Mouse (Mus musculus) common myeloid progenitor, adult 5-6 weeks (primary cell): Measurements from ENCODE around the gene Fbxl16. TPM values are rescaled to one million over a fixed set of nuclear protein-coding genes. Genes with fewer than 3 reads are reported as not detected.
A peak's percentile ranks its signal among the peaks of the same experiment; 100 is the strongest.

ENCODE experiments used
- ATAC-seq: replicated peaks from 2 replicates; pipeline ENCODE4 v1.8.0; 2016; ENCODE audit warnings: low read depth, mild to moderate bottlenecking, moderate TSS enrichment, inconsistent platforms; ENCODE audit not compliant: poor library complexity, severe bottlenecking
- total RNA-seq: library from RNA; stranded (forward); fragments of 200-1000, 187-1606 nt; gene quantifications from 2 replicates; pipeline ENCODE4 v1.2.3, GENCODE M21; 2017

Gene Fbxl16
- total RNA-seq, 1 experiment from 2014 or later = 0.18 TPM

- ATAC-seq = peak; percentile 89
Measured at GRCm38 (mm10) chr17:25868601-25869191, 59.8 kb downstream of the Fbxl16 start, which contains the start of gene Mcrip2. Gene Mcrip2, minus strand, starts transcription at chr17:25868764.

- no peak for ATAC-seq
Measured at GRCm38 (mm10) chr17:25869498-25869897, 60.6 kb downstream of the Fbxl16 start.

- no peak for ATAC-seq
Measured at GRCm38 (mm10) chr17:25869954-25870353, 61.1 kb downstream of the Fbxl16 start.

Other genes with a start within 250 kb of the Fbxl16 start
- 0.23 TPM in 1 of 2 replicates, not detected in the other for gene Sox8, start 238.4 kb upstream of the Fbxl16 start, total RNA-seq
- 9.0 and 11.7 TPM in 2 replicates for gene Lmf1, start 230.0 kb upstream of the Fbxl16 start, total RNA-seq
- gene Gng13, start 91.9 kb upstream of the Fbxl16 start, total RNA-seq = not detected in 2 replicates
- 17.0 and 28.5 TPM in 2 replicates for gene Chtf18, start 81.7 kb upstream of the Fbxl16 start, total RNA-seq
- gene Rpusd1, start 81.4 kb upstream of the Fbxl16 start, total RNA-seq = 3.0 and 3.9 TPM in 2 replicates
- gene Mslnl, start 73.0 kb upstream of the Fbxl16 start, total RNA-seq = not detected in 2 replicates
- not detected in 2 replicates for gene Msln, start 54.7 kb upstream of the Fbxl16 start, total RNA-seq
- gene Narfl, start 35.3 kb upstream of the Fbxl16 start, total RNA-seq = 8.7 and 32.7 TPM in 2 replicates
- 13.6 and 28.4 TPM in 2 replicates for gene Haghl, start 23.4 kb upstream of the Fbxl16 start, total RNA-seq
- gene Ccdc78, start 22.5 kb upstream of the Fbxl16 start, total RNA-seq = not detected in 2 replicates
- gene Fam173a, start 16.2 kb upstream of the Fbxl16 start, total RNA-seq = 47.9 and 51.1 TPM in 2 replicates
- 4.3 TPM in 1 of 2 replicates, not detected in the other for gene AC134908.4, start 13.4 kb upstream of the Fbxl16 start, total RNA-seq
- gene Metrn, start 11.9 kb upstream of the Fbxl16 start, total RNA-seq = 26.7 and 27.8 TPM in 2 replicates
- 10.2 and 21.0 TPM in 2 replicates for gene Wdr24, start 14.5 kb downstream of the Fbxl16 start, total RNA-seq
- 15.4 and 21.7 TPM in 2 replicates for gene Jmjd8, start 19.8 kb downstream of the Fbxl16 start, total RNA-seq
- 60.4 and 84.7 TPM in 2 replicates for gene Stub1, start 24.3 kb downstream of the Fbxl16 start, total RNA-seq
- 0.46 TPM in 1 of 2 replicates, not detected in the other for gene Rhbdl1, start 28.2 kb downstream of the Fbxl16 start, total RNA-seq
- gene Gm20683, start 32.7 kb downstream of the Fbxl16 start, total RNA-seq = not detected in 2 replicates
- gene Rhot2, start 35.8 kb downstream of the Fbxl16 start, total RNA-seq = 23.7 and 29.7 TPM in 2 replicates
- gene Wdr90, start 52.4 kb downstream of the Fbxl16 start, total RNA-seq = 18.6 and 23.8 TPM in 2 replicates
- 22.3 and 24.0 TPM in 2 replicates for gene Mcrip2, start 59.7 kb downstream of the Fbxl16 start, total RNA-seq
- gene Mettl26, start 66.0 kb downstream of the Fbxl16 start, total RNA-seq = 13.9 and 15.9 TPM in 2 replicates
- 0.78 and 1.0 TPM in 2 replicates for gene Wfikkn1, start 71.8 kb downstream of the Fbxl16 start, total RNA-seq
- 1.0 and 7.0 TPM in 2 replicates for gene Rab40c, start 110.6 kb downstream of the Fbxl16 start, total RNA-seq
- 50.4 and 62.4 TPM in 2 replicates for gene Pigq, start 135.9 kb downstream of the Fbxl16 start, total RNA-seq
- gene Nhlrc4, start 135.9 kb downstream of the Fbxl16 start, total RNA-seq = not detected in 2 replicates
- not detected in 2 replicates for gene A930017K11Rik, start 143.5 kb downstream of the Fbxl16 start, total RNA-seq
- 4.1 and 4.6 TPM in 2 replicates for gene Capn15, start 176.7 kb downstream of the Fbxl16 start, total RNA-seq